Mouse (Mus musculus) retina, postnatal 1 day (tissue): ENCODE measurements around the gene Ncor2.

ENCODE experiments used
- DNase-seq: peaks from one replicate; pipeline ENCODE4 v3.0.0-alpha.2; 2012

Gene Ncor2

GRCm38 (mm10) chr5:125125219-125125618 is 53.8 kb downstream of the Ncor2 start:
- DNase-seq: no peak

GRCm38 (mm10) chr5:125124002-125124401 is 55.0 kb downstream of the Ncor2 start:
- DNase-seq: no peak

DNA sequence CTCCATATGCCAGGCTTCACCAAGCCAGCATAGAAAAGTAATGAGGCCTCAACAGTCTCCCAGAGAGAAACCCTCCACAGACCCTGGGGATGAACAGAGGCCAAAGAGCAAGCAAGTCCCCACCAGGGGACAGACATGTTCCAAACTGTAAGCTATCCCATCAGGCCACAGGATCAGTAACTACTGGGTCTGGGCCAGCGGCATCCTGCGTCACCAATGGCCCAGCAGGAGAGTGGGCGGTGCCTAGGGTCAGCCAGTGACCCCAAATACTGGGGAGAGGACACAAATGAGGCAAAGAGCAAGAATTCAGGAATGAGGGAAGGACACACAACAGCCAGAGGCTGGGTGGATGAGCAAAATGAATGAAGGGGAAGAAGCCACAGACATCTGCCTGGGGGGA is 55.8 kb downstream of the Ncor2 start:
- peak; percentile 58 for DNase-seq

DNA sequence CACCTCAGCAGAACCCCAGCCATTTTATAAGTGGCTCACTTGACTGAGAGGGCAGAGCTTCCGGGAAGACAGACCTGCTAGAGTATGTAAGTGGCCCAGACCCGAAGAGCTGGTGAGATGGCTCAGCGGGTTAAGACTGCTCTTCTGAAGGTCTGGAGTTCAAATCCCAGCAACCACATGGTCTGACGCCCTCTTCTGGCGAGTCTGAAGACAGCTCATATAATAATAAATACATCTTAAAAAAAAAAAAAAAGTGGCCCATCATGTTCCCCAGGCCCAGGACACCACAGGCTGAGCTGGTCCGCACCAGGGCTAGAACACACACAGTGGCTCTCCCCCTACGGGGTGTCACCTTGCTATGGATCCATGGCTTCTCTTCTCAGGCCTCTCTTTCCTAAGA is 56.5 kb downstream of the Ncor2 start:
- DNase-seq: no peak

- no peak for DNase-seq
Measured at GRCm38 (mm10) chr5:125122049-125122448, 57.0 kb downstream of the Ncor2 start.

DNA sequence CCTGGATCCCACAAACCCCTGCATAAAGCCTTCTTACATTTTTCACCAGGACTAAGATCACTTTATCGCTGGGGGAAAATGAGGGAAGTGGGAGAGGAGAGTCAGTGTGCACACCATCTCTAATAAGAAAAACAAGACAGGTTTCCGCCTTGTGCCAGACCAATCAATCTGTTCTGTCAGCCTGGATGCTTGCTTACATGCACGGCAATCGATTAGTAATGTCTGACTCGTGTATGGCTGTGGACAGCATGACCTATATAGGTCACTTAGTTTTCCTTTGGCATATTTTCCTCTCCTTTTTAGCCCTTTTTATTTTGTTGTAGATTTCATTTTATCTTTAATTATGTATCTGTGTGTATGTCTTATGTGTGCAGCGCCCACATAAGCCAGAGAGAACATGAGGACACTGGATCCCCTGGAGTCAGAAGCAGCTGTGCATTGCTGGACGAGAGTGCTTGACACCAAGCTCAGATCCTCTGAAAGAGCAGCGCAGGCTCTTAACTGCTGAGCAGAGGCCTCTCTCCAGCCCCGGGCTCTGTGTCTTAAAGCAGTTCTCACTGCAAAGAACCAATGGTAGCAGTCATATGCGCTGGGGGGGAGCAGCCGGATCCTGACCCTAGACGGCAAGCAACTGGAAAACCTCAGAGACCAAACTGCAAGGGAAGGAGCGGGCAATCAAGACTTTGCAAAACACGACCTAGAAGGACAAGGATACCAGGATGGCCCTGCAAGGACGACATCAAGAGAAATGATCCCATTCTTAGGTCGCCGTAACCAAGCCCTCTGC is 58.3 kb downstream of the Ncor2 start:
- peak; percentile 91 for DNase-seq

DNA sequence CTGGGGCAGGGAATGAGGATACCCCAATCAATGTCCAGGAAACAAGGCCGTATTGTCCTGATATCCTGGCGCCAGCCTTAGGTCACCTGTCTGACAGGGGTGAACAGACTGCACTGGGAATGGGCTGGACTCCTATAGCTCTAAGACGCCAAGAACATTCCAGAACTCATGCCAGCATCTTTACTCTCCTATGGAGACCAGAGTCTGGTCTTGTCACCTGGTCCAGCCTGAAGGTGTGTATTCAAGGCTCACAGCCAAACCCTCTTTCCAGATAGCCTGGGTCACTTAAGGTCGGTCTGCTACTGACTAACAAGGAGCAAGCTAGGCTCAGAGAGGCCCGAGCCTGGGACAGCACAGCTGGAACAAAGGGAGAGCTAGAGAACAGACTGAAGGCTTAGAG is 61.8 kb downstream of the Ncor2 start:
- no peak for DNase-seq

DNA sequence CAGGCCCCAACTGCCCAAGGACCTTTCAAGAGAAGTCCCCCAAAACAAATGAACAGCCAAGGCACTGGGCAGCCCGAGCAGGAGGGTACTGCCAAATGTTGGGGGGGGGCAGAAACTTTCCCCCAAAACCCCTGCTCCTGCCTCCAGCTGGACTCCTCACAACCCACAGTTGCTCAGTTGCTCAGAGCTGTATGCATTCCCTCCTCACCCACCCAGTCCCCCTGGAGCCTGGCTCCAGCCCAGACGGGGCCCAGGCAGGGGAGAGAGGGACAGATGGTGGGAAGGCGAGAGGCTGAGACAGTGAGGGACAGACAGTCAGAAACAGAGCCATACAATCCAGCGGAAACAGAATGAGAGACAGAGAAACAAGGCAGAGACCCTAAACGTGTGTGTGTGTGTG is 66.0 kb downstream of the Ncor2 start:
- peak; percentile 57 for DNase-seq

DNA sequence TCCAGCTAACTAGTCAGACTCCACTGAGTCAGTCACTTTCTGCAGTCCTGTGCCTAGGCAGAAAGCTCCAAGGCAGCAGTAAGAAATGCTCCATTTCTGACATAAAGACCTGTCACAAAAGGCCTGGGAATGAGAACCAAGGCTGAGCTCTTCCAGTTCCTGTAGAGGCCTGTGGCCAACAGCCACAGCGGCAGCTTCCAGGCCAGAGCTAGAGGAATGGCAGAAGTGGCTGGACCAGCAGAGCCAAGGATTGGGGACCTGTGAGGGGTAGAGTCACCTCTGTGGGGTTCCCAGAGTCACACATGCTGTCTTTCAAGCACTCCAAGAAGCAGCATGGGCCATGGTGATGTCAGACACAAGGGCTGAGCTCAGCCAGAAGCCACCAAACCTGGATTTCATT is 66.4 kb downstream of the Ncor2 start:
- no peak for DNase-seq

DNA sequence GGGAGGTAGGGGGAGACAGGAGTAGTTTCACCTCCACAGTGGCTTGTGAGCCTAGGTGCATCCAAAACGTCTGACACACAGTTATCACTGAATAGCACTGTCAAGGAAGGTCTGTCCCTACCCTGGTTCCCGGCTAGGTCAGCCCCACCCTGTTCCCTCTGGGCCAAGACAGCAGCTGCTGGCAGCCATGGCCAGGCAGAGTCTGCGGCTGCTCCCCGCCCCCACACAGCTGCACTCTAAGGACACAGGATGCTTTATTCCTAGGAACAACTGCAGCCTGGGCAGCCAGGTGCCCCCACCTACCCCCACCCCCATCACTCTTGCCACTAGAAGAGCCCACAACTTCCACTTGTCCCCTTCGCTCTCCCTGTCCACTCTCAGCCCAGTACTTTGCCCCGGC is 67.9 kb downstream of the Ncor2 start:
- peak; percentile 83 for DNase-seq

GRCm38 (mm10) chr5:125110722-125111121 is 68.3 kb downstream of the Ncor2 start:
- peak; percentile 93 for DNase-seq

DNA sequence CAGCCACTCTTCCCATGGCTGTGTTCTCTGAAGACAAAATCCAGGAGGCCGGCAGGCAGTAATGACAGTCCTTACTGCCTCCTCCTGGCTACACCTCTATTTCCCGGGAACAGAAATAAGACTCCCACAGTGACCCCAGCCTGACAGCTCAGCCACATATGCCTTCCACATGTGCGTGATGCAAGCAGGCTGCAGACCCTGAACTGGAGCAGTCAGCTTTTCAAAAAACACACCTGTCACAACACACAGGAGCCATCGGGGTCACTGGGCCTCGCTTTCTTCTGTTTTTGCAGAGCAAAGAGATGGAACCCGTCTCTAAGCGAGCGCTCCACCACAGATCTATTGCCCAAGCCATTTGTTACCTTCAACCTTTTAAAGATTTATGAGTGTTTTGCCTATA is 68.8 kb downstream of the Ncor2 start:
- no peak for DNase-seq

- DNase-seq: peak; percentile 85
Measured at GRCm38 (mm10) chr5:125107011-125107651, 71.9 kb downstream of the Ncor2 start.

GRCm38 (mm10) chr5:125106191-125106590 is 72.8 kb downstream of the Ncor2 start:
- DNase-seq: no peak

DNA sequence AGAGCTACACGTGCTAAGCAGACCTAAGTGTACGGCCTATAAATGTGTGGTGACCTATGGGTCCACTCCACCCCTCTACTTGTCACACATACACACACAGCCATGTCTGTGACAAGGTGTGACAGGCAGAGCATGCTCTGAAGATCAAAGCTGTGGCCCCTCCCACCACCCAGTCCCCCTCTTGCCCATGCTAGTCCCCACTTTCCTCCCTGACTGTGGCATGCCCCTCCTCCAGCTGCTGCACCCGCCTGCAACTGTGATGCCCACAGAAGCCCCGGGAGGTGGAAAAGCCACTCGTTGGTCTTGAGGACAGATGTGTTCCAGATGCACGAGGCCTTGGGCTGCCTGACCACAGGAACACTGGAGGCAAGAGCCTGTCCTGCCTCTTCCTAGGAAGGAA is 74.2 kb downstream of the Ncor2 start:
- DNase-seq: peak; percentile 18

GRCm38 (mm10) chr5:125103396-125103795 is 75.6 kb downstream of the Ncor2 start:
- peak; percentile 77 for DNase-seq

DNA sequence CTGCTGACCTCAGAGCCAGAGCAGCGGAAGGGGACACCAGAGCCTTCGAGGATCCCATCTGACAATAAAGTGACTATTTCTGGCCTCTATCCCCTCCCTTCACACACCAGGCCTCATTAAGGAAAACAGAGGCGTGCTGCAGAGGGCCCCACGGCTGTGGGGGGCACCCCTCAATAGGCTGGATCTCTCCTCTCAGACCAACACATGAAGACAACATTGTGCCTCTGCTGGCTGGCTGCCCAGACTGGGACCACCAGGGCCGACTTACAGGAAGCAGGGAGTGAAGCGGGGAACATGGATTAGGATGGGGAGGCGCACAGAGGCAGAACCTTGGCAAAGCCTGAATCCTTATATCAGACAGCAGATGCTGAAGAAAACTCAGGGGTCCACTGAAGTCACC is 76.1 kb downstream of the Ncor2 start:
- DNase-seq: peak; percentile 97

GRCm38 (mm10) chr5:125102352-125102751 is 76.7 kb downstream of the Ncor2 start:
- no peak for DNase-seq

DNA sequence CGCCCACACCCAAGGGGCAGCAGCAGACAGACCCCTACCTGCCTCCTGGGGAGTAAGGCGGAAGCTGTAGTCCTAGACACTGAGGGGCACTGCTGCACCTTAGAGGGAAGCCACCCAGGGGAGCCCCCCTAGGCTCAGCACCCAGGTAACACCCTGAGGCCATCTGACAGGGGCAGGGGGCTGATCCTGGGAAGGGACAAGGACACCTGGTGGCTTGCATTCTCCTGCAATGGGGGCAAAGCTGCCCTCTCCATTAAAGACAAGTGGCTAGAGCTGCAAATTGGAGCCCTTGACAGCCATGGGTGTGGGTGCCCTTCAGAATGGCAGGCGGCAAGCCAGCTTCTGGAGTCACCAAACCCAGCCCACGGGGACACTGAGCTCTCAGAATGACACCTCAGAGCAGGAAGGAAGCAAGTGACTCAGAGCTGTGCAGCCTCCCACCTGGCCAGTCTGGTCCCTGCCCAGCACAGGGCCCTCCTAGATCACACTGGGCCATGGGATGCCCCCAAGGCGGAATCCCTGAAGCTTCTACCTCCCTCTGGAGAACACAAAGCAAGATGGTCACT is 79.2 kb downstream of the Ncor2 start:
- no peak for DNase-seq

GRCm38 (mm10) chr5:125098692-125099091 is 80.3 kb downstream of the Ncor2 start:
- DNase-seq: no peak

- no peak for DNase-seq
Measured at GRCm38 (mm10) chr5:125096368-125096767, 82.7 kb downstream of the Ncor2 start.

DNA sequence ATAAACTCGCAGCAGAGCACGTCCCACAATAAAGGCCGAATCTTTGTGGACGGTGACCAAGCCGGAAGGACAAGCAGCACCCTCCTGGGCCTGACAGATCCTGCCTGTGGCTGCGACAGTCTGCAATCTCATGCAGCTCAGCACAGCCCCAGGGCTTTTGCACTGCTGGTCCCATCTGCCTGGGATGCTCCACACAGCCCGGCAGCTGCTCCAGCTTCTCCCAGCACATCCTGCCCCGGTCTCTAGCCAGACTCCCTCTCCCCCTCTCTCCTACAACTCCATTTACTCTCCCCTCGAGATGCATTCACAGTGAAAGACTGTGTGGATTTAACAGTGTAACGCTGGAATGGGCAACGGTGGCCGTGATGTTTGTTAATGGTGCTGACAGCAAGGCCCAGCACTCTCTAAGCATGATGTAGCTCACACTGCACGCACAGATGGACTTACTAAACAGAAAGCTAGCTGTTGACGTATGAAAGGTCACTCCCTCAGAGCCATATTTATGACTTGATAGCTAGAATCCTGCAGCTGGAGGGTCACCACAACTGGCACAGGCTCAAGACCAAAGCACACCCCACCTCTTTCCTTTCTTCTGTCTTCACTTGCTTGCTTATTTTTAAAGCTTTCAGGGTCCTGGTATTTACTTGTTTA is 83.4 kb downstream of the Ncor2 start:
- peak; percentile 56 for DNase-seq

GRCm38 (mm10) chr5:125093795-125094194 is 85.2 kb downstream of the Ncor2 start:
- DNase-seq: peak; percentile 57

DNA sequence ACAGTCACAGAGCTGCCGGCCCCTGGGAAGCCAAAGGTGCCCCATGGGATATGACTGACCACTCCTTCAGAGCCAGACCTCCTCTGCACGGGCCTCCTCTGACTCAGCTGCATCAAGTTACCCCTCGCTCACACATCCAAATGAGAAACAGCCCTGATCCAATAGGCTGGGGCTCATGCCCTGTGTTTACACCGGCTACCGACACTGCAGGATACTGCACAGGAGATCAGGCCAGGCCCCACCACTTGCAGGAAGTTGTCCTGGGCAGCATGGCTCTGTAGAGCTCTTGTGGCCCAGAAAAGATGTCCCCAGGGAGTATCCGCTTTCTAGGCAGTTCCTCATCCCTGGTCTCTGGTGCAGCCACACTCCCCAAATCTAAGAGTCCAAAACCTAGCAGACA is 90.9 kb downstream of the Ncor2 start:
- no peak for DNase-seq
